Mouse (Mus musculus) lung, embryonic 14.5 days (tissue): ENCODE measurements around the gene Dnah2. TPM values are rescaled to one million over a fixed set of nuclear protein-coding genes. Genes with fewer than 3 reads are reported as not detected.

Source experiments
- ATAC-seq: fragments of 200-750 bp; cut with Nextera tagmentation; 2 replicates; pipeline ENCODE4 v1.8.0; 2017; ENCODE audit warnings: mild to moderate bottlenecking, moderate TSS enrichment, moderate library complexity; ENCODE audit not compliant: insufficient read depth
- DNase-seq: peaks from one replicate; pipeline ENCODE4 v3.0.0-alpha.2; 2015
- H3K27ac ChIP-seq: fragments of 300-500 bp; sonication (generic); 2 replicates; pipeline ENCODE4 v1.5.1; 2014; ENCODE audit warnings: low read depth, mild to moderate bottlenecking, moderate library complexity
- H3K27me3 ChIP-seq: fragments of 300-500 bp; sonication (generic); 2 replicates; pipeline ENCODE4 v1.6.1; 2014; ENCODE audit warnings: low read length, control low read depth; ENCODE audit not compliant: insufficient read depth
- H3K36me3 ChIP-seq: fragments of 300-500 bp; sonication (generic); 2 replicates; pipeline ENCODE4 v1.6.1; 2014; ENCODE audit warnings: control low read depth; ENCODE audit not compliant: insufficient read depth
- H3K4me1 ChIP-seq: fragments of 300-500 bp; sonication (generic); 2 replicates; pipeline ENCODE4 v1.6.1; 2014; ENCODE audit warnings: antibody characterized with exemption, control low read depth; ENCODE audit not compliant: insufficient read depth
- H3K4me2 ChIP-seq: fragments of 300-500 bp; sonication (generic); 2 replicates; pipeline ENCODE4 v1.6.1; 2014; ENCODE audit warnings: mild to moderate bottlenecking
- H3K4me3 ChIP-seq: fragments of 300-500 bp; sonication (generic); 2 replicates; pipeline ENCODE4 v1.5.1; 2014; ENCODE audit warnings: low read depth, low read length
- H3K9ac ChIP-seq: fragments of 300-500 bp; sonication (generic); 2 replicates; pipeline ENCODE4 v1.6.1; 2014
- H3K9me3 ChIP-seq: fragments of 300-500 bp; sonication (generic); 2 replicates; pipeline ENCODE4 v1.6.1; 2016; ENCODE audit warnings: low read depth, low read length, control low read depth
- CTCF ChIP-seq: IDR thresholded peaks from 2 replicates; pipeline ENCODE4 v1.5.1; 2016; ENCODE audit warnings: antibody characterized with exemption, low read depth
- WGBS: fragments of 180-500 bp; shearing (Covaris S2); extraction: QIAGEN DNeasy Blood & Tissue Kit; methylation state at CpG from one replicate; pipeline ENCODE4 v1.1.7; 2014; 5-methylcytosine and 5-hydroxymethylcytosine counted together
- polyA plus RNA-seq: library from polyadenylated mRNA; unstranded; fragments of >200 nt; fragmentation: Nextera tagmentation; extraction: Ambion mirVana; gene quantifications from 2 replicates; pipeline ENCODE4 v1.2.1, GENCODE M21; 2014

Gene Dnah2
- polyA plus RNA-seq, 1 experiment from 2014 or later = 1.9 TPM

- Histone ChIP-seq H3K27me3 (no peaks in the 10 kb centered on the region), H3K4me3 (no peak overlapping the region), H3K36me3 (no peaks in the 10 kb centered on the region), H3K4me2 (no peak overlapping the region), H3K4me1 (no peaks in the 10 kb centered on the region), H3K27ac (no peak overlapping the region), H3K9me3 (no peaks in the 10 kb centered on the region), H3K9ac (no peak overlapping the region)
- WGBS = 28% methylated on average over 2 of the region's 2 CpGs
- no peak for TF ChIP-seq CTCF
- ATAC-seq = no peak
- DNase-seq = no peak
Measured at GRCm38 (mm10) chr11:69490898-69491297, 58.0 kb downstream of the Dnah2 start.

- no peaks in the 10 kb centered on the region for H3K4me1 ChIP-seq
- DNase-seq = no peak
- no peaks in the 10 kb centered on the region for H3K27me3 ChIP-seq
- H3K4me3 ChIP-seq = no peak overlapping the region
- H3K9ac ChIP-seq = no peak overlapping the region
- no peak overlapping the region for H3K27ac ChIP-seq
- H3K36me3 ChIP-seq = no peaks in the 10 kb centered on the region
- WGBS = 64% methylated on average over 2 of the region's 2 CpGs
- TF ChIP-seq CTCF = no peak
- no peaks in the 10 kb centered on the region for H3K9me3 ChIP-seq
- ATAC-seq = no peak
- H3K4me2 ChIP-seq = no peak overlapping the region
Measured at GRCm38 (mm10) chr11:69487474-69487873, 61.4 kb downstream of the Dnah2 start.

- no peak for TF ChIP-seq CTCF
- H3K9me3 ChIP-seq = no peaks in the 10 kb centered on the region
- H3K27me3 ChIP-seq = no peaks in the 10 kb centered on the region
- ATAC-seq = no peak
- 86% methylated on average over 8 of the region's 8 CpGs for WGBS
- no peak overlapping the region for H3K4me2 ChIP-seq
- H3K4me1 ChIP-seq = no peaks in the 10 kb centered on the region
- no peak overlapping the region for H3K9ac ChIP-seq
- H3K27ac ChIP-seq = no peak overlapping the region
- DNase-seq = no peak
- H3K4me3 ChIP-seq = no peak overlapping the region
- H3K36me3 ChIP-seq = no peaks in the 10 kb centered on the region
Measured at GRCm38 (mm10) chr11:69477645-69478044, 71.3 kb downstream of the Dnah2 start.

- DNase-seq (no peak), ATAC-seq (no peak)
- Histone ChIP-seq H3K4me2 (no peak overlapping the region), H3K27me3 (no peaks in the 10 kb centered on the region), H3K4me3 (no peak overlapping the region), H3K4me1 (no peaks in the 10 kb centered on the region), H3K9ac (no peak overlapping the region), H3K9me3 (no peaks in the 10 kb centered on the region), H3K36me3 (no peaks in the 10 kb centered on the region), H3K27ac (no peak overlapping the region)
- no peak for TF ChIP-seq CTCF
- 84% methylated on average over 10 of the region's 10 CpGs for WGBS
Measured at GRCm38 (mm10) chr11:69476802-69477201, 72.1 kb downstream of the Dnah2 start.

GRCm38 (mm10) chr11:69474737-69475136 lies 74.2 kb downstream of the Dnah2 start:
- H3K27me3 ChIP-seq = no peaks in the 10 kb centered on the region
- no peak overlapping the region for H3K9ac ChIP-seq
- no peaks in the 10 kb centered on the region for H3K9me3 ChIP-seq
- no peak for DNase-seq
- ATAC-seq = no peak
- 20% methylated on average over 5 of the region's 5 CpGs for WGBS
- H3K27ac ChIP-seq = no peak overlapping the region
- no peaks in the 10 kb centered on the region for H3K4me1 ChIP-seq
- H3K4me3 ChIP-seq = no peak overlapping the region
- no peak overlapping the region for H3K4me2 ChIP-seq
- no peak for TF ChIP-seq CTCF
- no peaks in the 10 kb centered on the region for H3K36me3 ChIP-seq

- TF ChIP-seq CTCF = no peak
Measured at GRCm38 (mm10) chr11:69472687-69473086, 76.2 kb downstream of the Dnah2 start.

GRCm38 (mm10) chr11:69471491-69471890 lies 77.4 kb downstream of the Dnah2 start:
- no peaks in the 10 kb centered on the region for H3K4me1 ChIP-seq
- no peaks in the 10 kb centered on the region for H3K27me3 ChIP-seq
- no peak overlapping the region for H3K4me2 ChIP-seq
- H3K9me3 ChIP-seq = no peaks in the 10 kb centered on the region
- no peak overlapping the region for H3K9ac ChIP-seq
- H3K27ac ChIP-seq = no peak overlapping the region
- no peaks in the 10 kb centered on the region for H3K36me3 ChIP-seq
- DNase-seq (no peak), ATAC-seq (no peak)
- TF ChIP-seq CTCF = no peak
- no peak overlapping the region for H3K4me3 ChIP-seq
- 10% methylated on average over 8 of the region's 8 CpGs for WGBS

More at GRCm38 (mm10) chr11:69472687-69473086, 76.2 kb downstream of the Dnah2 start:
- H3K27me3 ChIP-seq = no peaks in the 10 kb centered on the region
- H3K4me3 ChIP-seq = no peak overlapping the region
- no peaks in the 10 kb centered on the region for H3K9me3 ChIP-seq
- 31% methylated on average over 5 of the region's 5 CpGs for WGBS
- H3K4me1 ChIP-seq = no peaks in the 10 kb centered on the region
- no peaks in the 10 kb centered on the region for H3K36me3 ChIP-seq
- DNase-seq = no peak
- no peak overlapping the region for H3K27ac ChIP-seq
- ATAC-seq = no peak
- no peak overlapping the region for H3K9ac ChIP-seq
- no peak overlapping the region for H3K4me2 ChIP-seq

GRCm38 (mm10) chr11:69469301-69469700 lies 79.6 kb downstream of the Dnah2 start:
- Histone ChIP-seq H3K4me2 (no peak overlapping the region), H3K36me3 (no peaks in the 10 kb centered on the region), H3K4me3 (no peak overlapping the region), H3K9me3 (no peaks in the 10 kb centered on the region), H3K9ac (no peak overlapping the region), H3K4me1 (no peaks in the 10 kb centered on the region), H3K27ac (no peak overlapping the region), H3K27me3 (no peaks in the 10 kb centered on the region)
- no peak for TF ChIP-seq CTCF
- 70% methylated on average over 9 of the region's 9 CpGs for WGBS
- DNase-seq (no peak), ATAC-seq (no peak)
